Mouse (Mus musculus): ENCODE data around the gene Arhgap8.

- TF ChIP-seq POLR2A (IDR thresholded peaks at IDR 0.05; ENCODE audit: control insufficient read depth in 1 of 2, insufficient read depth in 1 of 2, low read depth in 1 of 2, low read length in 2 of 2, poor library complexity in 1 of 2) (no peak), EP300 (IDR thresholded peaks at IDR 0.05; ENCODE audit: low read depth in 1 of 2, low read length in 2 of 2) (no peak)
Measured at GRCm38 (mm10) chr15:84696021-84696420, 23.8 kb upstream of the Arhgap8 start.

All from MEL (cell line).